Mouse (Mus musculus): Measurements from ENCODE around the gene BC030499. TPM values are rescaled to one million over a fixed set of nuclear protein-coding genes. Genes with fewer than 3 reads are reported as not detected.

The BC030499 gene
- total RNA-seq, 2 experiments from 2014 or later = 21.1 to 29.5 TPM

DNA sequence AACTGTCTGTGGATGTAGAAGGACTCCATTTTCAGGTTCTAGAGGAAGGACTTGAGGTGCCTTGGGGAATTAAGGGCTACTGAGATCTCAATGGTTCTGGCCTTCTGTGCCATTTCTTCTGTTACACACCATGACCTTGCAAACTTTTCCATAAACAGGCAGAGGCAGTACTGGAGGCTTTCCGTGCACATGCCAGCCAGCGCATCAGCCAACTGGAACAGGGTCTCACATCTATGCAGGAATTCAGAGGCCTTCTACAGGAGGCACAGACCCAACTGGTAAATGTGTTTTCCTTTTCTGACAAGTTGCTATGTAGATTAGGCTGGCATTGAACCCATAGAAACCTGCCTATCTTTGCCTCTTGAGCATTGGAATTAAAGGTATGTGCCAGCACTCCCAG is 23.0 kb downstream of the BC030499 start:
- intact Hi-C loops (cut with DNase I) = no loop called here
- Histone ChIP-seq H3K4me3 (no peak overlapping the region), H3K27ac (no peak overlapping the region)
- TF ChIP-seq CTCF (IDR thresholded peaks at IDR 0.05) = no peak
- DNase-seq (ENCODE audit: extremely low spot score in 1 of 2, low spot score in 2 of 2) = no peak

DNA sequence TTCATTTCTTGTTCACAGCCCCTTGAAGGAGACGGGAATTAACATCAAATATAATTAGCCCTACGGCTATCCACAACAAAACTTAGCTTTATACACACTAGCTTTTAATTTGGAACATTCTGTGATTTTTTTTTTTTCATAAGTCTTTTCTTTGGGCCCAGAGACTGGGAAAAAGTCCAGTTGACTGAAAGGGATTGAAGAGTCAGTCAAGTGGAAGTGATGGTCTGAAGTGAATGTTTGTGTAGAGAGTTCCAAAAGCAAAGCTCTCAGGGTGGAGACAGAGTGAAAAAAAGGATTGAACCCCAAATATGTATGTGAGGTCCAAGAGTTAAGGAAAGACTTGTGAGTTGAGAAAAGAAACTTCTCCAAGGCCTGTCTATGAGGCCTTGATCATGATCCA is 27.8 kb downstream of the BC030499 start:
- intact Hi-C loops (cut with DNase I) = no loop called here
- no peak for TF ChIP-seq CTCF (IDR thresholded peaks at IDR 0.05)
- H3K27ac ChIP-seq = no peak overlapping the region
- H3K4me3 ChIP-seq = no peak overlapping the region
- DNase-seq (ENCODE audit: extremely low spot score in 1 of 2, low spot score in 2 of 2) = no peak

DNA sequence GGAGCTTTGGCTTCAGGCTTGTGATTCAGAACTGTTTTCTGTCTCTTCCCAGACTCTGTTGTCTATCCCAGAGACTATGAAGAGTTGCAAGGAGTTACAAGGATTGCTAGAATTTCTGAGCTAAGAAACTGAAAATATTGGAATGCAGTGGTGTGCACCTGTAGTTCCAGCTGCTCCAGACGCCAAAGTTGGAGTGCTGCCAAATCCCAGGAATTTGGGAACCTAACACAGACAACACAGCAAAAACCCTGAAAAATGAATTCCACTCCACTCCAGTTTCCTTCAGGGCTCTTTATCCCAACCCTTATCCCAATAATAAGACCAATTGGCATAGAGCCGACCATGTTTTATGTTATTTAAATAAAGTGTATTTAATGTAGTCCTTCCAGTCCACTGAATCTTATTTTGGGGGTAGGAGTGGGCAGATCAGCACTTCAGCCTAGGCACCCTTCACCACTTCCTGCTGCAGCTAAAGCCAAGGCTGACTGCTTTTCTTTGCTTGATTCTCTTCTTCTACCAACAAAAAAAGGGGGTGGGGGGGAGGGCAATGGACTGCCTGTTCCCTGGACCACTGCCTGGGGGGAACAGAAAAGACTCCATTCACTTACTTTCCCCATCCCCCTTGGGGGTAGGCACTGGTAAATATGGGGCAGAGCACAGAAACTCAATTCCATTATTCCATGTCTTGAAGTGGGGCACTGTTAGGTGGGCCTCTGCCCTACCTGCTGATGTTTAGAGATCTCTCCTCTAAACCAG is 31.6 kb downstream of the BC030499 start:
- H3K4me3 ChIP-seq = peak overlapping the region; percentile 49
- intact Hi-C loops (cut with DNase I) = no loop called here
- DNase-seq (ENCODE audit: extremely low spot score in 1 of 2, low spot score in 2 of 2) = no peak
- TF ChIP-seq CTCF (IDR thresholded peaks at IDR 0.05) = no peak
- peak overlapping the region; percentile 66 for H3K27ac ChIP-seq

DNA sequence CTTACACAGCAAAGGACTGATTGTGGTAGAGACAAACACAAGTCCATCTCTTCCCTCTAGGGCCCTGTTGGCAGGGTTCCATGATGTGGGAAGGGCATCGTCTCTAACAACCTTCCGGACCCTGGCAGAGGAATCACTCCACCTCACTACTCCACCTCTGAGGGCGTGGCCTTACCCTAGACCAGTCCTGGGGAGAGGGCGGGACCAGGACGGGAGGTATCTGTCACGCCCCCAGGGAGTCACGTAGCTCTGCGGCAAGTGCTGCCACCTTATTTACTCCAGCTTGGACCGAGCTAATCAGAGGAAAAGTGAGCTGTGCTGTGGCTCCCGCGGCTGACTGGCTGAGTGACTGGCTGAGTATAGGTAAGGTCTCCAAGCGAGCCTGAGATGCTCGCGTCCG is 32.2 kb downstream of the BC030499 start, which contains the start of gene Aldoc:
TSS of gene Aldoc (plus strand) at position 109 of the 400 bp plus-strand sequence.
- Histone ChIP-seq H3K27ac (peak within 1 kb of the TSS; percentile 66), H3K4me3 (peak within 1 kb of the TSS; percentile 49)
- no peak for TF ChIP-seq CTCF (IDR thresholded peaks at IDR 0.05)
- DNase-seq (ENCODE audit: extremely low spot score in 1 of 2, low spot score in 2 of 2) = peak; percentile 69 to 75
- intact Hi-C loops (cut with DNase I) = no loop called here

DNA sequence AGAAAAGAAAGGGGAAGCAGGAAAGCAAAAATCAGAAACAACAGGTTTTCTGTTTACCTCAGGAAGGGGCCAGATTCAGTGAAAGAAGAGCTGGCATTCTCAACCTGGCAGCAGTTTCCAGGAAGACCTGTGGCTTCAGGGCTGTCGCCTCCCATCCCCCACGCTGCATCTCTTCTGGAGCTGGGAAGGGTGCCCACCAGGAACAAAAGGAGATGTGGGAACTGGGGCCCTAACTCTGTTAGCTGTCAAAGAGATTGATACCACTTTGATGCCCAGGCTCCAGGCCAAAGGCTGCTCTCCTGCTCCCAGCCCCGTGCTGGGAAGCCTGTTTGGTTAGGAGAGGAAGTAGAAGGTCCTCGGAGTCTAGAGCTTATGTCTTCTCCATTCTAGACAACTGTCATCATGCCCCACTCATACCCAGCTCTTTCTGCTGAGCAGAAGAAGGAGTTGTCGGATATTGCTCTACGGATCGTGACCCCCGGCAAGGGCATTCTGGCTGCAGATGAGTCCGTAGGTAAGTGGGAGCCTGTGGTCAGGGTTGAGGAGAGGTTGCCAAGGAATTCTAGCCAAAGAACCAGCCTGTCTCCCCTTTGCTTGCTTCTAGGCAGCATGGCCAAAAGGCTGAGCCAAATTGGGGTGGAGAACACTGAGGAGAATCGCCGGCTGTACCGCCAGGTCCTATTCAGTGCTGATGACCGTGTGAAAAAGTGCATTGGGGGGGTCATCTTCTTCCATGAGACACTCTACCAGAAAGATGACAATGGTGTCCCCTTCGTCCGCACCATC is 33.6 kb downstream of the BC030499 start:
- no peak for DNase-seq (ENCODE audit: extremely low spot score in 1 of 2, low spot score in 2 of 2)
- no peak for TF ChIP-seq CTCF (IDR thresholded peaks at IDR 0.05)
- Histone ChIP-seq H3K4me3 (peak overlapping the region; percentile 49), H3K27ac (peak overlapping the region; percentile 47; the same call in 1 of the 2 replicates)
- intact Hi-C loops (cut with DNase I) = no loop called here

DNA sequence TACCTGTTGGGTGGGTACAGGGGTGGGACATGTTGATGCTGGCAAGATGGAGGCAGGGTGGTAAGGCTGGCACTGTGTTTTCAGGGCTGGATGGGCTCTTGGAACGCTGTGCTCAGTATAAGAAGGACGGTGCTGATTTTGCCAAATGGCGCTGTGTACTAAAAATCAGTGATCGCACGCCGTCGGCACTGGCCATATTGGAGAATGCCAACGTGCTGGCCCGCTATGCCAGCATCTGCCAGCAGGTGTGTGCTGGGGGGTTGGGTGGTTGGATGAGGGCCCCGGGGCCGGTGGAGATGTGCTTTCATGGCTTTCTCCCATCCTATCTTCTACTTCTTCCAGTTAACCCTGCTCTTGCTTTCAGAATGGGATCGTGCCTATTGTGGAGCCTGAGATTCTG is 34.3 kb downstream of the BC030499 start:
- TF ChIP-seq CTCF (IDR thresholded peaks at IDR 0.05) = no peak; the same call in none of the 2 replicates
- peak overlapping the region; percentile 49 for H3K4me3 ChIP-seq
- no peak for DNase-seq (ENCODE audit: extremely low spot score in 1 of 2, low spot score in 2 of 2)
- no peak overlapping the region; the same call in 1 of the 2 replicates for H3K27ac ChIP-seq
- intact Hi-C loops (cut with DNase I) = loop anchor here (5.0 kb wide), 1 partner anchor 63 kb away; the partner anchor contains the start of gene 2610507B11Rik

DNA sequence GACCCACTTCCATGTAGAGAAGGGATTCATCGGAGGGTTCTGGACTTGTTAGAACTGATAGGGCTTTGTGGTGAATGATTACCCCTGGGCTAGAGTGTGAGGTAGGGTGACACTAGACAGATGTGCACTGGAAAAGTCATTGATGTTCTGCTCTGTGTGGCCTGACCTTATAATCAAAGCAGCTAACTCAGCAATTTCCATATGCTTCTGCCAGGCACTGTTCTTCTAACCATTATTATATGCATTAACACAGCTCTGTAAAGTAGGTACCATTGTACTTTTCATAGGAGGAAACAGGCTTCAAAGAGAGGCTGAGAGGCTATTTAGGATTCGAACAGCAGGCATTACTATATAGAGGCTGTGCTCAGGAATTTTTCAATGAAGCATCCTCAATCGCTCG is 36.6 kb downstream of the BC030499 start:
- intact Hi-C loops (cut with DNase I) = loop anchor here (5.0 kb wide), 1 partner anchor 65 kb away; the partner anchor contains the start of gene 2610507B11Rik
- Histone ChIP-seq H3K27ac (no peak overlapping the region), H3K4me3 (no peak overlapping the region)
- no peak for TF ChIP-seq CTCF (IDR thresholded peaks at IDR 0.05)
- no peak for DNase-seq (ENCODE audit: extremely low spot score in 1 of 2, low spot score in 2 of 2)

DNA sequence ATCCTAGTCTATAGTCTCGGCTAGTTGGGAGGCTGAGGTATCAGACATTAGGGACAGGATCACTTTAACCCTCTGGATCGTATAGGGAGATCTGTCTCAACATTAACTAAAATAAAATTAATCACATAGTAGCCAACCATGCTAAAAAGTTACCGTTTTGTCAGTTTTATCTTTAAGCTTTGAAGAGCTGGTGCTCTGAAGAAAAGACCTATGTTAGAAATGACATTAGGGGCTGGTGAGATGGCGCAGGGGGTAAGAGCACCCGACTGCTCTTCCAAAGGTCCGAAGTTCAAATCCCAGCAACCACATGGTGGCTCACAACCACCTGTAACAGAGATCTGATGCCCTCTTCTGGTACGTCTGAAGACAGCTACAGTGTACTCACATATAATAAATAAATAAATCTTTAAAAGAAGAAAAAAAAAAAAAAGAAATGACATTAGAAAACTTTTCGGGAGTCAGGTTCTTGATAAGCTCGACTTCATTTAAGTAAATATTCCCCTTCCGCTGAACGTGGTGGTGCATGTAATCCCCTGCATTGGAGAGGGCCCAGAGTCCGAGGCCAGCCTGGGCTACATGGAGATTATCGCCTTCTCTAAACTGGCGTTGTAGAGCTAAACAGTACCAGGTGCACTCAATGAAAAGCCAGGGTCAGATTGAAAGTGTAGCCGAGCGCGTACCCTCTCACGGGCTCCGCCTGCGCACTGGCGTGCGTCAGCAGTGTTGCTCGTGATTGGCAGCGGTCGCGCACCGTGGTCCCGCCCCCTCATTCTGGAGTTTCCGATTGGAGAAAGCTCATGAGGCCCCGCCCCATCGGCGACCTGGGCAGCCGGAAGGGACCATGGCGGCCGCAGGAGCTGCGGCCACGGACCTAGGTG is 37.2 kb downstream of the BC030499 start, which contains the start of gene Pigs:
TSS of gene Pigs (plus strand) at position 782 of the 878 bp plus-strand sequence.
- peak; percentile 8 for TF ChIP-seq CTCF (IDR thresholded peaks at IDR 0.05)
- intact Hi-C loops (cut with DNase I) = loop anchor here (5.0 kb wide), 1 partner anchor 66 kb away; the partner anchor contains the start of gene 2610507B11Rik
- peak; percentile 93 to 94 for DNase-seq (ENCODE audit: extremely low spot score in 1 of 2, low spot score in 2 of 2)
- Histone ChIP-seq H3K27ac (peak within 1 kb of the TSS; percentile 80), H3K4me3 (peak within 1 kb of the TSS; percentile 68)

DNA sequence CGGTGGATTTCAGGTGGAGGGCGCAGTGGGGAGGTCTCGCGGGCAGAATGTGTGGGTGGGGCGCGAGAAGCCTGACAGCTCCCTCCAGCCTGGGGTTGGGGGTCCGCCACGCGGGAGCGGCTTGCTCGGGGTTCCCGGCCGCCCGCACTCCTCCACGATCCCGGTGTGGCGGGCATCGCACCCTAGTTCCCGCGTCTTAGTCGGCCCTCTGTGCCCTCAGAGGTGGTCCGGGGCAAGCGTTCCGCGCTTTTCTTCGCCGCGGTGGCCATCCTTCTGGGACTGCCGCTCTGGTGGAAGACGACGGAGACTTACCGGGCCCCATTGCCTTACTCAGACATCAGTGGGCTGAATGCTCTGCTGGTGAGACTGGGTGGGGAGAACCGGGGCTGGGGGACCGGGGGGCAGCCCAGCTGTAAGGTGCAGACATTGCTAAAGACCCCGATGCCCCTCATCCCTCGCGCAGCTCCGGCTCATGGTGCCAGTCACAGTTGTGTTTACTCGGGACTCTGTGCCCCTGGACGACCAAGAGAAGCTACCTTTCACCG is 37.9 kb downstream of the BC030499 start:
- intact Hi-C loops (cut with DNase I) = loop anchor here (5.0 kb wide), 1 partner anchor 66 kb away; the partner anchor contains the start of gene 2610507B11Rik
- Histone ChIP-seq H3K4me3 (peak overlapping the region; percentile 68), H3K27ac (peak overlapping the region; percentile 78)
- no peak for TF ChIP-seq CTCF (IDR thresholded peaks at IDR 0.05)
- DNase-seq (ENCODE audit: extremely low spot score in 1 of 2, low spot score in 2 of 2) = no peak

DNA sequence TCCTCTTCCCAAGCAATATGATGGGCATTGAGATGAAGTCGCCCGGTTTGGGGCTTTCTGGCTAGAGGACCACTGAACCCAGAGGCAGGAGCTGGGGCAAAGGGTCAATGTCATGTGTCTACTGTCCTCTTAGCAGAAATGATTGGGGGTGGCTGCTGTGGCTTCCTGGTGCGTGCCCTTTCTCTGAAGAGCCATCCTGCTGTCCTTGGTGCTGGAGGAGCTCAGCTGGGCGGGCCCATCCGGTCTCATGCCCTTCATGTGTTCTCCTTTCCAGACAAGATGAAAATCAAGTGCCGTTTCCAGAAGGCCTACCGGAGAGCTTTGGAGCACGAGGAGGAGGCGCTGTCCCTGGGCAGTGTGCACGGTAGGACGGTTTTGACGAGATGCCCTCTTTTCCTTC is 42.0 kb downstream of the BC030499 start:
- intact Hi-C loops (cut with DNase I) = no loop called here
- no peak overlapping the region for H3K27ac ChIP-seq
- TF ChIP-seq CTCF (IDR thresholded peaks at IDR 0.05) = no peak
- no peak for DNase-seq (ENCODE audit: extremely low spot score in 1 of 2, low spot score in 2 of 2)
- H3K4me3 ChIP-seq = no peak overlapping the region

DNA sequence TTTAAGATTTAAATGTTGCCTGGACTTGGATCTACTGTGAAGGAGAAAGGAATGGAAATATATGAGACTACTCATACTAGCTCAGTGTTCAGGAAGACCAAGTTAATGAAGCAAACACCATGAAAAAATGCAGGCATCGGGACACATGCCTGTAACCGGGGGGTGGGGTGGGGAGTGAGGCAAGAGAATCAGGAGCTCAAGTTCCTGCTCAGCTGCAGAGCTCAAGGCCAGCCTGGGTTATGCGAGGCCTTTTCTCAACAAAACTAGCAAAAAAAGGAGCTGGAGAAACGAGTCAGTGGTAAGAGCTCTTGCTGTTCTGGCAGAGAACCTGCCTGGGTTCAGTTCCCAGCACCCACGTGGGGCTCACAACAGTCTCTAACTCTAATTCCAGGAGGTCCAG is 43.4 kb downstream of the BC030499 start:
- H3K27ac ChIP-seq = no peak overlapping the region
- intact Hi-C loops (cut with DNase I) = no loop called here
- no peak for DNase-seq (ENCODE audit: extremely low spot score in 1 of 2, low spot score in 2 of 2)
- TF ChIP-seq CTCF (IDR thresholded peaks at IDR 0.05) = no peak
- H3K4me3 ChIP-seq = no peak overlapping the region
